Mouse (Mus musculus): ENCODE measurements around the gene Gm20388. TPM values are rescaled to one million over a fixed set of nuclear protein-coding genes. Genes with fewer than 3 reads are reported as not detected.

Gene Gm20388
- total and polyA plus RNA-seq, 3 experiments: 0.02 to 0.05 TPM; not detected in 1

DNA sequence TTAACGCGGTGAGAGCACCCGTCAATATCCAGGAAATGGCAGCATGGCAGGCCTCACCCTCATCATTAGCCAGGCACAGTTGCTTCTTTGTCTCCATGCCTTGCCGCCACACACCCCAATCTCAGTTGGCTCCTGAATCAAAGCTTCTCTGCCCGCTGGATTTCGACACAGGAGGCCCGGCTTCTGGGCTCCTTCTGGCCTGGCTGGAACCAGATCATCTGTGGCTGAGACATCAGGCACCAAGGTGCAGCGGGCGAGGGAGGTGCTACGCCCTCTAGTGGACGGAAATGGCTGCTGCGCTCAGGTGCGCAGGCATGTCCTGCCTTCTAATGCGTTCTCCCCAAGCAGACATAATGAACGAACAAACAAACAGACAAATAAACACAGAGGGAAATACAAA is 1302.6 kb downstream of the Gm20388 start:
- TF ChIP-seq GATA1 (IDR thresholded peaks at IDR 0.05; ENCODE audit: borderline replicate concordance, low read length) (no peak), TAL1 (conservative IDR thresholded peaks at IDR 0.05; ENCODE audit: low read depth, low read length) (no peak), CTCF (IDR thresholded peaks at IDR 0.05; ENCODE audit: low read depth, low read length) (no peak), POLR2AphosphoS5 (IDR thresholded peaks at IDR 0.05; ENCODE audit: insufficient replicate concordance, low read depth, low read length) (no peak), GATA2 (IDR thresholded peaks at IDR 0.05; ENCODE audit: borderline replicate concordance, low read depth, low read length) (no peak)
- H3K4me3 ChIP-seq (ENCODE audit: low read depth, low read length): no peak overlapping the region; the same call in 1 of the 2 replicates
- peaks cover 95% of the 10 kb centered on the region for H3K9me3 ChIP-seq (replicated peaks)
- H3K36me3 ChIP-seq (replicated peaks): no peaks in the 10 kb centered on the region
- DNase-seq (ENCODE audit: low spot score): no peak
- no peak for ATAC-seq (ENCODE audit: extremely low read depth, insufficient number of reproducible peaks, low FRiP score, poor library complexity, severe bottlenecking)
- no peaks in the 10 kb centered on the region for H3K4me1 ChIP-seq (ENCODE audit: insufficient read depth, low read depth, low read length)
- H3K27me3 ChIP-seq (ENCODE audit: insufficient read depth, low read length): no peaks in the 10 kb centered on the region

GRCm38 (mm10) chr8:121213651-121214050 is 1303.0 kb downstream of the Gm20388 start:
- Histone ChIP-seq H3K27me3 (ENCODE audit: insufficient read depth, low read length) (no peaks in the 10 kb centered on the region), H3K9me3 (replicated peaks) (peaks cover 94% of the 10 kb centered on the region)

GRCm38 (mm10) chr8:121214975-121215374 is 1304.3 kb downstream of the Gm20388 start:
- ATAC-seq (ENCODE audit: extremely low read depth, insufficient number of reproducible peaks, low FRiP score, poor library complexity, severe bottlenecking): no peak
- TF ChIP-seq GATA2 (IDR thresholded peaks at IDR 0.05; ENCODE audit: borderline replicate concordance, low read depth, low read length) (no peak), POLR2AphosphoS5 (IDR thresholded peaks at IDR 0.05; ENCODE audit: insufficient replicate concordance, low read depth, low read length) (no peak), TAL1 (conservative IDR thresholded peaks at IDR 0.05; ENCODE audit: low read depth, low read length) (no peak), GATA1 (IDR thresholded peaks at IDR 0.05; ENCODE audit: borderline replicate concordance, low read length) (no peak), CTCF (IDR thresholded peaks at IDR 0.05; ENCODE audit: low read depth, low read length) (no peak)
- Histone ChIP-seq H3K4me1 (ENCODE audit: insufficient read depth, low read depth, low read length) (no peaks in the 10 kb centered on the region), H3K9me3 (replicated peaks) (peaks cover 96% of the 10 kb centered on the region), H3K36me3 (replicated peaks) (no peaks in the 10 kb centered on the region), H3K27me3 (ENCODE audit: insufficient read depth, low read length) (no peaks in the 10 kb centered on the region), H3K4me3 (ENCODE audit: low read depth, low read length) (no peak overlapping the region)
- no peak for DNase-seq (ENCODE audit: low spot score)

More at GRCm38 (mm10) chr8:121213651-121214050, 1303.0 kb downstream of the Gm20388 start:
- no peaks in the 10 kb centered on the region for H3K4me1 ChIP-seq (ENCODE audit: insufficient read depth, low read depth, low read length)
- no peak overlapping the region for H3K4me3 ChIP-seq (ENCODE audit: low read depth, low read length)
- ATAC-seq (ENCODE audit: extremely low read depth, insufficient number of reproducible peaks, low FRiP score, poor library complexity, severe bottlenecking) (no peak), DNase-seq (ENCODE audit: low spot score) (no peak)
- H3K36me3 ChIP-seq (replicated peaks): no peaks in the 10 kb centered on the region
- TF ChIP-seq POLR2AphosphoS5 (IDR thresholded peaks at IDR 0.05; ENCODE audit: insufficient replicate concordance, low read depth, low read length) (no peak), GATA1 (IDR thresholded peaks at IDR 0.05; ENCODE audit: borderline replicate concordance, low read length) (no peak), TAL1 (conservative IDR thresholded peaks at IDR 0.05; ENCODE audit: low read depth, low read length) (no peak), CTCF (IDR thresholded peaks at IDR 0.05; ENCODE audit: low read depth, low read length) (no peak), GATA2 (IDR thresholded peaks at IDR 0.05; ENCODE audit: borderline replicate concordance, low read depth, low read length) (no peak)

- no peak overlapping the region for H3K4me3 ChIP-seq (ENCODE audit: low read depth, low read length)
- no peak for ATAC-seq (ENCODE audit: extremely low read depth, insufficient number of reproducible peaks, low FRiP score, poor library complexity, severe bottlenecking)
- TF ChIP-seq POLR2AphosphoS5 (IDR thresholded peaks at IDR 0.05; ENCODE audit: insufficient replicate concordance, low read depth, low read length): no peak
- no peak for TF ChIP-seq GATA1 (IDR thresholded peaks at IDR 0.05; ENCODE audit: borderline replicate concordance, low read length)
- no peak for TF ChIP-seq TAL1 (conservative IDR thresholded peaks at IDR 0.05; ENCODE audit: low read depth, low read length)
- TF ChIP-seq GATA2 (IDR thresholded peaks at IDR 0.05; ENCODE audit: borderline replicate concordance, low read depth, low read length): no peak
- TF ChIP-seq CTCF (IDR thresholded peaks at IDR 0.05; ENCODE audit: low read depth, low read length): no peak
These were observed 1305.9 kb downstream of the Gm20388 start for GRCm38 (mm10) chr8:121216441-121216949.

DNA sequence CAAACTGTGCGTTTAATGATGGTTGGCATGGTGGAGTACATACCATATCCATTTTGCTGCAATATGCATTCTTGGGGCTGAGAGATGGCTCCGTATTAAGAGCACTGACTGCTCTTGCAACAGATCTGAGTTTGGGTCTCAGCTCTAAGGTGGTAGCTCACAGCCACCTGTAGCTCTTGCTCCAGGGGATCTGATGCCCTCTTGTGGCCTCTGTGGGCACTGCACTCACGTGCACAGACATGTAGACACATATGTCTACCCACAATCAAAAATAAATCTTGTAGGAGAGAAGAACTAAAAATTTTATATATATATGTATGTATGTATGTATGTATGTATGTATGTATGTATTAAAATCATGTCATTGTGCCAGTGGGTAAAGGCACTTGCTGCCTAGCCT is 1307.8 kb downstream of the Gm20388 start:
- TF ChIP-seq TAL1 (conservative IDR thresholded peaks at IDR 0.05; ENCODE audit: low read depth, low read length) (no peak), GATA2 (IDR thresholded peaks at IDR 0.05; ENCODE audit: borderline replicate concordance, low read depth, low read length) (no peak)
- ATAC-seq (ENCODE audit: extremely low read depth, insufficient number of reproducible peaks, low FRiP score, poor library complexity, severe bottlenecking): no peak
- H3K27me3 ChIP-seq (ENCODE audit: insufficient read depth, low read length): no peaks in the 10 kb centered on the region; the same call in 1 of the 2 replicates
- no peak for DNase-seq (ENCODE audit: low spot score)
- no peaks in the 10 kb centered on the region for H3K36me3 ChIP-seq (replicated peaks)
- no peak overlapping the region for H3K4me3 ChIP-seq (ENCODE audit: low read depth, low read length)
- H3K4me1 ChIP-seq (ENCODE audit: insufficient read depth, low read depth, low read length): no peaks in the 10 kb centered on the region
- H3K9me3 ChIP-seq (replicated peaks): peaks cover 90% of the 10 kb centered on the region

More at GRCm38 (mm10) chr8:121216441-121216949, 1305.9 kb downstream of the Gm20388 start:
- Histone ChIP-seq H3K4me1 (ENCODE audit: insufficient read depth, low read depth, low read length) (no peaks in the 10 kb centered on the region), H3K9me3 (replicated peaks) (peaks cover 91% of the 10 kb centered on the region), H3K36me3 (replicated peaks) (no peaks in the 10 kb centered on the region), H3K27me3 (ENCODE audit: insufficient read depth, low read length) (no peaks in the 10 kb centered on the region)
- DNase-seq (ENCODE audit: low spot score): no peak

- Histone ChIP-seq H3K4me1 (ENCODE audit: insufficient read depth, low read depth, low read length) (no peaks in the 10 kb centered on the region), H3K36me3 (replicated peaks) (no peaks in the 10 kb centered on the region), H3K27me3 (ENCODE audit: insufficient read depth, low read length) (no peaks in the 10 kb centered on the region; the same call in 1 of the 2 replicates), H3K4me3 (ENCODE audit: low read depth, low read length) (no peak overlapping the region), H3K9me3 (replicated peaks) (peaks cover 90% of the 10 kb centered on the region)
- no peak for TF ChIP-seq CTCF (IDR thresholded peaks at IDR 0.05; ENCODE audit: low read depth, low read length)
- TF ChIP-seq GATA1 (IDR thresholded peaks at IDR 0.05; ENCODE audit: borderline replicate concordance, low read length): no peak
- TF ChIP-seq POLR2AphosphoS5 (IDR thresholded peaks at IDR 0.05; ENCODE audit: insufficient replicate concordance, low read depth, low read length): no peak
- TF ChIP-seq TAL1 (conservative IDR thresholded peaks at IDR 0.05; ENCODE audit: low read depth, low read length): no peak
- no peak for TF ChIP-seq GATA2 (IDR thresholded peaks at IDR 0.05; ENCODE audit: borderline replicate concordance, low read depth, low read length)
- DNase-seq (ENCODE audit: low spot score): no peak
- no peak for ATAC-seq (ENCODE audit: extremely low read depth, insufficient number of reproducible peaks, low FRiP score, poor library complexity, severe bottlenecking)
These were observed 1309.7 kb downstream of the Gm20388 start for GRCm38 (mm10) chr8:121220103-121220899.

Measured in G1E (cell line).